Mouse (Mus musculus) heart, adult 8-10 months (tissue): ENCODE measurements around the gene Pde7b. TPM values are rescaled to one million over a fixed set of nuclear protein-coding genes. Genes with fewer than 3 reads are reported as not detected.

ENCODE experiments used
- DNase-seq: peaks from one replicate; pipeline ENCODE4 v3.0.0; 2022; ENCODE audit warnings: low spot score
- total RNA-seq, 4 experiments: library from RNA; stranded (reverse); gene quantifications; 2 replicates each; pipeline ENCODE4 v1.2.4; 2022

Gene Pde7b
- total RNA-seq, 4 experiments from 2014 or later, result 52.7 to 61.4 (median 57.3) TPM

- no peak for DNase-seq
These were observed 362.3 kb downstream of the Pde7b start for GRCm38 (mm10) chr10:20362450-20363118.

GRCm38 (mm10) chr10:20361542-20362449 lies 363.1 kb downstream of the Pde7b start:
- DNase-seq, result peak; percentile 36

DNA sequence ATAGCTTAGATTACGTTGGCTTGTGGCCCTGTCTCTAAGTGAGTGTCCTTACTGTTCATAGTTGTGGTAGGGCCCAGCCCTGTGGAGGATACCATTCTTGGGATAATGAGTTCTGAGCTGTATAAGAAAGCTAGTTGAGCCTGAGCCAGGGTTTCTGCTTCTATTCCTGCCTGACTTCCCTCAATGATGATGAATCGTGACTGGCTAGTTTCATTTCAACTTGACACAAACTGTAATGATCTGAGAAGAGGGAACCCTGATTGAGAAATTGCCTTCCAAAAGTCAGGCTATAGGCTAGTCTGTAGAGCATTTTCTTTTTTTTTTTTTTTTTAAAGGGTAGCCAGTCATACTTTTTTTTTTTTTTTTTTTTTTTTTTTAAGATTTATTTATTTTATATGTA lies 376.0 kb downstream of the Pde7b start:
- DNase-seq, result no peak

Other genes with a start within 250 kb of the Pde7b start
- gene Ahi1, start 227.5 kb upstream of the Pde7b start, total RNA-seq, result 1 to 10 TPM in 3 of 4 experiments, under 1 TPM in 1; 0.79 to 1.6 (median 1.5) TPM